In genomic region chr5:76529040-76529703, GRCm38 (mm10) we compare ENCODE assay signal across 7 mouse cellular contexts. TPM values are rescaled to one million over a fixed set of nuclear protein-coding genes. Genes with fewer than 3 reads are reported as not detected.
DNase-seq lines count a peak whose midpoint lies in the region; ATAC-seq lines count a peak whose summit lies in the region.

Gene Exoc1, plus strand, starts transcription at chr5:76529311.

- ATAC-seq in intestine, embryonic 15.5 days, result peak; percentile 100

- no peaks in the 10 kb centered on the region for H3K27me3 ChIP-seq in intestine, embryonic 15.5 days (replicated peaks)
- H3K27me3 ChIP-seq in midbrain, embryonic 10.5 days (ENCODE audit: low read depth, poor library complexity, severe bottlenecking), result no peaks in the 10 kb centered on the region

- intact Hi-C loops in gastrocnemius, postnatal 36 days (cut with DNase I), result loop anchor here (5.0 kb wide), 1 partner anchor 387 kb away; the partner anchor contains the start of gene Srd5a3
- intact Hi-C loops in left cerebral cortex, postnatal 25 days (cut with DNase I), result loop anchor here (2.0 to 5.0 kb wide), 2 partner anchors 60 to 107 kb away; partner anchors contain the start of gene Cep135

- WGBS in intestine, embryonic 15.5 days, result under 1% methylated on average over 39 of the region's 39 CpGs
- WGBS in midbrain, embryonic 10.5 days, result under 1% methylated on average over 39 of the region's 39 CpGs

- H3K9ac ChIP-seq in intestine, embryonic 15.5 days, result peak within 1 kb of the TSS; percentile 75

- peak within 1 kb of the TSS; percentile 92 for H3K27ac ChIP-seq in intestine, embryonic 15.5 days
- peak within 1 kb of the TSS; percentile 87 for H3K27ac ChIP-seq in midbrain, embryonic 10.5 days (replicated peaks)

- H3K4me1 ChIP-seq in intestine, embryonic 15.5 days (replicated peaks), result peaks cover 5% of the 10 kb centered on the region; the same call in 1 of the 2 replicates
- H3K4me1 ChIP-seq in midbrain, embryonic 10.5 days, result peaks cover 14% of the 10 kb centered on the region

- peak within 1 kb of the TSS; percentile 69 for H3K4me2 ChIP-seq in intestine, embryonic 15.5 days (replicated peaks)

- H3K4me3 ChIP-seq in intestine, embryonic 15.5 days (replicated peaks), result peak within 1 kb of the TSS; percentile 84
- peak within 1 kb of the TSS; percentile 97 for H3K4me3 ChIP-seq in midbrain, embryonic 10.5 days

- H3K36me3 ChIP-seq in intestine, embryonic 15.5 days, result no peaks in the 10 kb centered on the region
- peaks cover 11% of the 10 kb centered on the region for H3K36me3 ChIP-seq in midbrain, embryonic 10.5 days

- H3K9me3 ChIP-seq in intestine, embryonic 15.5 days, result no peaks in the 10 kb centered on the region
- no peaks in the 10 kb centered on the region for H3K9me3 ChIP-seq in midbrain, embryonic 10.5 days (replicated peaks)

- peak; percentile 94 for DNase-seq in adrenal gland, adult 2 months
- DNase-seq in embryo, embryonic 11.5 days (ENCODE audit: low read depth, low spot score), result peak; percentile 89
- DNase-seq in gastrocnemius, postnatal 36 days, result peak; percentile 87 to 90
- peak; percentile 92 to 98 for DNase-seq in left cerebral cortex, postnatal 25 days (ENCODE audit: low spot score in 2 of 2)
- peak; percentile 97 for DNase-seq in midbrain, embryonic 10.5 days (ENCODE audit: low spot score)
- peak; percentile 82 for DNase-seq in right cerebral cortex, postnatal 4 days

RNA-seq across cellular contexts. Expression of gene Exoc1, which starts in this region (rescaled TPM):
- 10 to 100 TPM; 43.7 to 53.2 TPM for total RNA-seq in adrenal gland, adult 2 months (2021)
- 16.0 and 18.2 TPM in 2 replicates for polyA plus RNA-seq in adrenal gland, adult 2 months (2012; rRNA removed)
- total RNA-seq in gastrocnemius, postnatal 36 days (2021), result 10 to 100 TPM in 1 of 2 experiments, 1 to 10 TPM in 1; 9.9 to 10.4 TPM
- polyA plus RNA-seq in intestine, embryonic 15.5 days (2015; fragmentation: Nextera tagmentation; extraction: Ambion mirVana), result 28.0 and 28.9 TPM in 2 replicates
- total RNA-seq in left cerebral cortex, postnatal 25 days (2021), result 10 to 100 TPM; 54.2 to 54.9 TPM
- polyA plus RNA-seq in midbrain, embryonic 10.5 days (2016; fragmentation: Nextera tagmentation; extraction: Ambion mirVana), result 43.7 and 53.1 TPM in 2 replicates

Comparison
In these comparisons a context has a peak if more than half of its experiments do, and no peak if none do; other contexts are left out.
1. Peak in every context shown above with its lines: DNase-seq, ATAC-seq, H3K4me3 ChIP-seq and H3K27ac ChIP-seq.